Mouse (Mus musculus): ENCODE results near the gene Hoxd3.

The Hoxd3 gene

GRCm38 (mm10) chr2:74711721-74712621, at the start of gene Hoxd3, which contains the start of gene Hoxd4:
Hoxd3 (plus strand) TSS chr2:74711927.
Hoxd4 (plus strand) TSS chr2:74711929.
- no peak for DNase-seq (ENCODE audit: low spot score in 2 of 2)

- DNase-seq (ENCODE audit: low spot score in 2 of 2), result no peak
These were observed 48.3 kb upstream of the Hoxd3 start for GRCm38 (mm10) chr2:74663291-74663925.

- DNase-seq (ENCODE audit: low spot score in 2 of 2), result no peak
These were observed 45.3 kb upstream of the Hoxd3 start for GRCm38 (mm10) chr2:74666411-74666810.

- DNase-seq (ENCODE audit: low spot score in 2 of 2), result no peak
These were observed 44.4 kb upstream of the Hoxd3 start for GRCm38 (mm10) chr2:74667191-74667841.

- no peak for DNase-seq (ENCODE audit: low spot score in 2 of 2)
These were observed 43.8 kb upstream of the Hoxd3 start, which contains the start of gene Hoxd13 for GRCm38 (mm10) chr2:74667842-74668357. Hoxd13 (plus strand) TSS chr2:74668310.

GRCm38 (mm10) chr2:74668370-74669229, 43.1 kb upstream of the Hoxd3 start:
- no peak for DNase-seq (ENCODE audit: low spot score in 2 of 2)

- no peak for DNase-seq (ENCODE audit: low spot score in 2 of 2)
These were observed 42.5 kb upstream of the Hoxd3 start for GRCm38 (mm10) chr2:74669230-74669578.

- no peak for DNase-seq (ENCODE audit: low spot score in 2 of 2)
These were observed 42.0 kb upstream of the Hoxd3 start for GRCm38 (mm10) chr2:74669650-74670235.

GRCm38 (mm10) chr2:74670632-74671188, 41.0 kb upstream of the Hoxd3 start:
- DNase-seq (ENCODE audit: low spot score in 2 of 2), result no peak

- no peak for DNase-seq (ENCODE audit: low spot score in 2 of 2)
These were observed 39.9 kb upstream of the Hoxd3 start for GRCm38 (mm10) chr2:74671847-74672246.

GRCm38 (mm10) chr2:74672481-74673362, 39.0 kb upstream of the Hoxd3 start:
- no peak for DNase-seq (ENCODE audit: low spot score in 2 of 2)

GRCm38 (mm10) chr2:74673835-74674425, 37.8 kb upstream of the Hoxd3 start:
- no peak for DNase-seq (ENCODE audit: low spot score in 2 of 2)

GRCm38 (mm10) chr2:74674881-74675665, 36.7 kb upstream of the Hoxd3 start, which contains the start of gene Hoxd12:
Hoxd12 (plus strand) TSS chr2:74675013.
- DNase-seq (ENCODE audit: low spot score in 2 of 2), result no peak

- no peak for DNase-seq (ENCODE audit: low spot score in 2 of 2)
These were observed 36.0 kb upstream of the Hoxd3 start for GRCm38 (mm10) chr2:74675666-74676282.

- DNase-seq (ENCODE audit: low spot score in 2 of 2), result no peak
These were observed 35.2 kb upstream of the Hoxd3 start for GRCm38 (mm10) chr2:74676376-74677052.

- no peak for DNase-seq (ENCODE audit: low spot score in 2 of 2)
These were observed 34.6 kb upstream of the Hoxd3 start for GRCm38 (mm10) chr2:74677106-74677505.

- no peak for DNase-seq (ENCODE audit: low spot score in 2 of 2)
These were observed 32.7 kb upstream of the Hoxd3 start, which contains the start of gene Hoxd11 for GRCm38 (mm10) chr2:74678891-74679595. Hoxd11 (plus strand) TSS chr2:74679557.
